Mouse (Mus musculus) embryo, embryonic 11.5 days (tissue): Measurements from ENCODE around the gene Ankrd33.

ENCODE experiments used
- DNase-seq: peaks from one replicate; pipeline ENCODE4 v3.0.0-alpha.2; 2012; ENCODE audit warnings: low read depth, low spot score

The Ankrd33 gene

GRCm38 (mm10) chr15:101125561-101125960 is 10.0 kb downstream of the Ankrd33 start:
- no peak for DNase-seq

GRCm38 (mm10) chr15:101126876-101127544 is 11.5 kb downstream of the Ankrd33 start:
- no peak for DNase-seq

GRCm38 (mm10) chr15:101128181-101129089 is 12.9 kb downstream of the Ankrd33 start, which contains the start of gene Acvrl1:
Acvrl1 (plus strand) TSS chr15:101128522.
- DNase-seq = no peak

GRCm38 (mm10) chr15:101129412-101129811 is 13.9 kb downstream of the Ankrd33 start:
- DNase-seq = no peak

- DNase-seq = no peak
Measured at GRCm38 (mm10) chr15:101131498-101131897, 15.9 kb downstream of the Ankrd33 start.

- no peak for DNase-seq
Measured at GRCm38 (mm10) chr15:101132041-101132440, 16.5 kb downstream of the Ankrd33 start.

- no peak for DNase-seq
Measured at GRCm38 (mm10) chr15:101132761-101133160, 17.2 kb downstream of the Ankrd33 start.

- no peak for DNase-seq
Measured at GRCm38 (mm10) chr15:101133993-101134704, 18.6 kb downstream of the Ankrd33 start.

GRCm38 (mm10) chr15:101135405-101135804 is 19.9 kb downstream of the Ankrd33 start:
- DNase-seq = no peak

GRCm38 (mm10) chr15:101137455-101137854 is 21.9 kb downstream of the Ankrd33 start:
- DNase-seq = no peak

GRCm38 (mm10) chr15:101138675-101139074 is 23.1 kb downstream of the Ankrd33 start:
- DNase-seq = no peak

GRCm38 (mm10) chr15:101139885-101140284 is 24.3 kb downstream of the Ankrd33 start:
- no peak for DNase-seq

- DNase-seq = no peak
Measured at GRCm38 (mm10) chr15:101140587-101140986, 25.0 kb downstream of the Ankrd33 start.

- DNase-seq = no peak
Measured at GRCm38 (mm10) chr15:101141061-101141541, 25.5 kb downstream of the Ankrd33 start.

- no peak for DNase-seq
Measured at GRCm38 (mm10) chr15:101142672-101143071, 27.1 kb downstream of the Ankrd33 start.

GRCm38 (mm10) chr15:101143494-101143893 is 27.9 kb downstream of the Ankrd33 start:
- DNase-seq = no peak

GRCm38 (mm10) chr15:101144176-101144575 is 28.6 kb downstream of the Ankrd33 start:
- DNase-seq = no peak

- no peak for DNase-seq
Measured at GRCm38 (mm10) chr15:101144779-101145178, 29.2 kb downstream of the Ankrd33 start.

GRCm38 (mm10) chr15:101145424-101146099 is 30.0 kb downstream of the Ankrd33 start:
- peak; percentile 90 for DNase-seq

- DNase-seq = no peak
Measured at GRCm38 (mm10) chr15:101146100-101146965, 30.8 kb downstream of the Ankrd33 start.
